Mouse (Mus musculus): ENCODE results near the gene Slc24a4.

Slc24a4 gene

GRCm38 (mm10) chr12:102309800-102310195 lies 181.3 kb downstream of the Slc24a4 start:
- DNase-seq (ENCODE audit: low spot score) = no peak

- DNase-seq (ENCODE audit: low spot score) = no peak
Observed at GRCm38 (mm10) chr12:102310261-102310660, 181.7 kb downstream of the Slc24a4 start.

GRCm38 (mm10) chr12:102311454-102311853 lies 182.9 kb downstream of the Slc24a4 start:
- no peak for DNase-seq (ENCODE audit: low spot score)
